Mouse (Mus musculus) lung, embryonic 16.5 days (tissue): ENCODE data around the gene Hist1h2af. TPM values are rescaled to one million over a fixed set of nuclear protein-coding genes. Genes with fewer than 3 reads are reported as not detected.
"Not testable (repeated sequence)": the region's sequence is repeated elsewhere in the genome, so short reads cannot be mapped to it uniquely, and the experiment has no call there.

ENCODE experiments used
- ATAC-seq: fragments of 200-750 bp; cut with Nextera tagmentation; 2 replicates; pipeline ENCODE4 v1.8.0; 2017; ENCODE audit warnings: low read depth, mild to moderate bottlenecking, moderate library complexity
- H3K27ac ChIP-seq: fragments of 300-500 bp; sonication (generic); 2 replicates; pipeline ENCODE4 v1.5.1; 2014; ENCODE audit warnings: mild to moderate bottlenecking, control low read depth, low read length
- H3K27me3 ChIP-seq: fragments of 300-500 bp; sonication (generic); 2 replicates; pipeline ENCODE4 v1.6.1; 2014; ENCODE audit warnings: low read depth, low read length, mixed read lengths; ENCODE audit not compliant: control insufficient read depth, insufficient read depth
- H3K36me3 ChIP-seq: fragments of 300-500 bp; sonication (generic); 2 replicates; pipeline ENCODE4 v1.6.1; 2014; ENCODE audit warnings: low read length; ENCODE audit not compliant: control insufficient read depth, insufficient read depth
- H3K4me1 ChIP-seq: fragments of 300-500 bp; sonication (generic); replicated peaks from 2 replicates; pipeline ENCODE4 v1.6.1; 2014; ENCODE audit warnings: low read length, mixed read lengths; ENCODE audit not compliant: control insufficient read depth, insufficient read depth
- H3K4me2 ChIP-seq: fragments of 300-500 bp; sonication (generic); 2 replicates; pipeline ENCODE4 v1.6.1; 2014; ENCODE audit warnings: low read depth, low read length, control low read depth
- H3K4me3 ChIP-seq: fragments of 300-500 bp; sonication (generic); 2 replicates; pipeline ENCODE4 v1.5.1; 2014; ENCODE audit warnings: mild to moderate bottlenecking, low read length, control low read depth
- H3K9ac ChIP-seq: fragments of 300-500 bp; sonication (generic); 2 replicates; pipeline ENCODE4 v1.6.1; 2014; ENCODE audit warnings: low read length, control low read depth
- H3K9me3 ChIP-seq: fragments of 300-500 bp; sonication (generic); 2 replicates; pipeline ENCODE4 v1.6.1; 2016; ENCODE audit warnings: low read length; ENCODE audit not compliant: control insufficient read depth
- WGBS: fragments of 180-500 bp; shearing (Covaris S2); extraction: QIAGEN DNeasy Blood & Tissue Kit; methylation state at CpG from one replicate; pipeline ENCODE4 v1.1.7; 2014; 5-methylcytosine and 5-hydroxymethylcytosine counted together
- polyA plus RNA-seq: library from polyadenylated mRNA; unstranded; fragments of >200 nt; fragmentation: Nextera tagmentation; extraction: Ambion mirVana; gene quantifications from 2 replicates; pipeline ENCODE4 v1.2.1, GENCODE M21; 2015

The Hist1h2af gene
- polyA plus RNA-seq, 1 experiment from 2014 or later: 8.0 TPM

- under 1% methylated on average over 46 of the region's 47 CpGs for WGBS
- peaks cover 12% of the 10 kb centered on the region for H3K4me1 ChIP-seq
- not testable (repeated sequence) for H3K36me3 ChIP-seq, H3K9me3 ChIP-seq, H3K27me3 ChIP-seq
- peak within 1 kb of the TSS; percentile 64 for H3K4me2 ChIP-seq
- H3K9ac ChIP-seq: peak within 1 kb of the TSS; percentile 71
- peak; percentile 79 for ATAC-seq
- H3K4me3 ChIP-seq: peak within 1 kb of the TSS; percentile 53
- peak within 1 kb of the TSS; percentile 88 for H3K27ac ChIP-seq
Observed at GRCm38 (mm10) chr13:23551146-23551834, 17.6 kb downstream of the Hist1h2af start, which contains the start of gene Hist1h4f. TSS of gene Hist1h4f (minus strand) at chr13:23551648.

- peak overlapping the region; percentile 51; the same call in 1 of the 2 replicates for H3K9ac ChIP-seq
- WGBS: 43% methylated on average over 8 of the region's 8 CpGs
- no peaks in the 10 kb centered on the region for H3K36me3 ChIP-seq
- H3K4me1 ChIP-seq: peaks cover 15% of the 10 kb centered on the region
- H3K27ac ChIP-seq: peak overlapping the region; percentile 88
- no peaks in the 10 kb centered on the region for H3K9me3 ChIP-seq
- peak overlapping the region; percentile 53 for H3K4me3 ChIP-seq
- H3K4me2 ChIP-seq: peak overlapping the region; percentile 64
- ATAC-seq: no peak
- no peaks in the 10 kb centered on the region for H3K27me3 ChIP-seq
Observed at GRCm38 (mm10) chr13:23551931-23552914, 18.5 kb downstream of the Hist1h2af start.

- Histone ChIP-seq H3K36me3 (no peaks in the 10 kb centered on the region), H3K9me3 (no peaks in the 10 kb centered on the region), H3K4me3 (no peak within 1 kb of the TSS; the same call in 1 of the 2 replicates), H3K9ac (peak within 1 kb of the TSS; percentile 43), H3K27ac (peak within 1 kb of the TSS; percentile 98), H3K27me3 (no peaks in the 10 kb centered on the region), H3K4me2 (peak within 1 kb of the TSS; percentile 64), H3K4me1 (peaks cover 15% of the 10 kb centered on the region)
- no peak for ATAC-seq
Observed at GRCm38 (mm10) chr13:23552962-23553361, 19.3 kb downstream of the Hist1h2af start, which contains the start of gene Hist1h1d. TSS of gene Hist1h1d (plus strand) at chr13:23553262.

- peak overlapping the region; percentile 98 for H3K27ac ChIP-seq
- no peaks in the 10 kb centered on the region for H3K36me3 ChIP-seq
- H3K4me2 ChIP-seq: peak overlapping the region; percentile 82
- peaks cover 15% of the 10 kb centered on the region for H3K4me1 ChIP-seq
- H3K9me3 ChIP-seq: no peaks in the 10 kb centered on the region
- H3K9ac ChIP-seq: peak overlapping the region; percentile 87
- H3K27me3 ChIP-seq: no peaks in the 10 kb centered on the region
- no peak for ATAC-seq
- peak overlapping the region; percentile 69 for H3K4me3 ChIP-seq
- WGBS: 15% methylated on average over 9 of the region's 9 CpGs
Observed at GRCm38 (mm10) chr13:23554393-23554792, 20.7 kb downstream of the Hist1h2af start.

GRCm38 (mm10) chr13:23554925-23555838 lies 21.5 kb downstream of the Hist1h2af start:
- Histone ChIP-seq H3K4me1 (peaks cover 15% of the 10 kb centered on the region), H3K27ac (peak overlapping the region; percentile 98)
- ATAC-seq: peak; percentile 89

GRCm38 (mm10) chr13:23555839-23556416 lies 22.2 kb downstream of the Hist1h2af start:
- Histone ChIP-seq H3K4me2 (peak overlapping the region; percentile 82), H3K36me3 (no peaks in the 10 kb centered on the region), H3K27ac (peak overlapping the region; percentile 98), H3K4me3 (peak overlapping the region; percentile 69), H3K4me1 (peaks cover 10% of the 10 kb centered on the region), H3K9ac (peak overlapping the region; percentile 87), H3K9me3 (no peaks in the 10 kb centered on the region), H3K27me3 (no peaks in the 10 kb centered on the region)
- peak; percentile 78 for ATAC-seq
- WGBS: 0% methylated on average over 18 of the region's 18 CpGs

More at GRCm38 (mm10) chr13:23554925-23555838, 21.5 kb downstream of the Hist1h2af start:
- Histone ChIP-seq H3K4me2 (peak overlapping the region; percentile 82), H3K9ac (peak overlapping the region; percentile 87), H3K36me3 (no peaks in the 10 kb centered on the region), H3K4me3 (peak overlapping the region; percentile 69), H3K27me3 (no peaks in the 10 kb centered on the region), H3K9me3 (no peaks in the 10 kb centered on the region)
- WGBS: under 1% methylated on average over 48 of the region's 54 CpGs

- Histone ChIP-seq H3K27me3 (no peaks in the 10 kb centered on the region), H3K36me3 (no peaks in the 10 kb centered on the region), H3K9ac (peak overlapping the region; percentile 45; the same call in 1 of the 2 replicates), H3K27ac (peak overlapping the region; percentile 75), H3K4me1 (peaks cover 10% of the 10 kb centered on the region), H3K9me3 (no peaks in the 10 kb centered on the region), H3K4me2 (peak overlapping the region; percentile 82), H3K4me3 (peak overlapping the region; percentile 22; the same call in 1 of the 2 replicates)
- WGBS: 57% methylated on average over 3 of the region's 3 CpGs
- ATAC-seq: no peak
Observed at GRCm38 (mm10) chr13:23556906-23557305, 23.2 kb downstream of the Hist1h2af start.

GRCm38 (mm10) chr13:23560699-23561098 lies 27.0 kb downstream of the Hist1h2af start:
- Histone ChIP-seq H3K9ac (peak overlapping the region; percentile 39; the same call in 1 of the 2 replicates), H3K27ac (peak overlapping the region; percentile 52; the same call in 1 of the 2 replicates)

More at GRCm38 (mm10) chr13:23560699-23561098, 27.0 kb downstream of the Hist1h2af start:
- ATAC-seq, H3K27me3 ChIP-seq, H3K36me3 ChIP-seq, H3K4me1 ChIP-seq, H3K9me3 ChIP-seq, H3K4me3 ChIP-seq: not testable (repeated sequence)
- WGBS: 17% methylated on average over 2 of the region's 2 CpGs
- peak overlapping the region; percentile 29 for H3K4me2 ChIP-seq
